Mouse (Mus musculus) granulocyte monocyte progenitor cell, adult 5-6 weeks (primary cell): ENCODE measurements around the gene Lcp2. TPM values are rescaled to one million over a fixed set of nuclear protein-coding genes. Genes with fewer than 3 reads are reported as not detected.

Source experiments
- ATAC-seq: replicated peaks from 2 replicates; pipeline ENCODE4 v1.8.0; 2016; ENCODE audit warnings: mild to moderate bottlenecking, moderate TSS enrichment, inconsistent platforms; ENCODE audit not compliant: poor library complexity, severe bottlenecking
- total RNA-seq, 2 experiments: library from RNA; stranded (forward) in 1 of 2; stranded (reverse) in 1 of 2; fragments of 200-712, 200-1000 nt in 1 of 2; fragments of >200 nt in 1 of 2; fragmentation: Nextera tagmentation in 1 of 2; gene quantifications; 2 replicates each; pipeline ENCODE4 v1.2.3; 2014 to 2017

Gene Lcp2
- 43.5 and 55.4 TPM in 2 replicates for total RNA-seq (2014; fragmentation: Nextera tagmentation)
- 22.0 and 34.6 TPM in 2 replicates for total RNA-seq (2017)

DNA sequence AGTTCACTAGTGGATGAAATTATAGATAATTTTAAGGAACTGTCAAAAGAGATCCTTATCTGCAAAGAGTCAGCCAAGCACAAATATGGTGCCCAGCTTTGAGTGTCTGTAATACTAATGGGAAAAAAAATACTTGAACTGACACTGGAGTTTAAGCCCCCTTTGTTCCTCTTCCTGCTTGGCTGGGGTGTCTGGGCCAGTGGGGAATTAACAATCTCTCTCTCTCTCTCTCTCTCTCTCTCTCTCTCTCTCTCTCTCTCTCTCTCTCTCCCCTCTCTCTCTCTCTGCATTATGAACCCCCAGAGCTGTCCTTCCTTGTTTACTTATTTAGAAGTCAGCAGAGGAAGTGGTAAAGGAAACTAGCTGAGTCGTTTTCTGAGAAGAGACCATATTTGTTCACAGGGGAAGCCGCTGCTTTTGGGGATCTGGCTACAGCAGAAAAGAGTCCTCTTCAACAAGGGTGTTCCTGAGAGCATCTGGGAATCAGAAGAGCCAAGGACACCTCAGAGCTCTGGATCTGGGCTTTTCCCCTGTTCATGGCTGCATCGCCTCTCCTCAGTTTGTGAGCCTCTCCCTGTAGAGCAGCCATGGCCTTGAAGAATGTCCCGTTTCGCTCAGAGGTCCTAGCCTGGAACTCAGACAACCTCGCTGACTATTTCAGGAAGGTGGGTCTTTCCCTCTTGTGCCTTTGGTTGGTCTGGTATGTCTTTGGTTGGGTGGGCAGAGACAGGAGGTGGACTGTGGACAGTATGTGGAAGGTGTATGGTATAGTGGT, at the start of gene Lcp2:
Lcp2 (plus strand) TSS at position 154 of the 775 bp plus-strand sequence.
- peak; percentile 62 for ATAC-seq

GRCm38 (mm10) chr11:33998244-33998643, 48.5 kb upstream of the Lcp2 start:
- no peak for ATAC-seq

DNA sequence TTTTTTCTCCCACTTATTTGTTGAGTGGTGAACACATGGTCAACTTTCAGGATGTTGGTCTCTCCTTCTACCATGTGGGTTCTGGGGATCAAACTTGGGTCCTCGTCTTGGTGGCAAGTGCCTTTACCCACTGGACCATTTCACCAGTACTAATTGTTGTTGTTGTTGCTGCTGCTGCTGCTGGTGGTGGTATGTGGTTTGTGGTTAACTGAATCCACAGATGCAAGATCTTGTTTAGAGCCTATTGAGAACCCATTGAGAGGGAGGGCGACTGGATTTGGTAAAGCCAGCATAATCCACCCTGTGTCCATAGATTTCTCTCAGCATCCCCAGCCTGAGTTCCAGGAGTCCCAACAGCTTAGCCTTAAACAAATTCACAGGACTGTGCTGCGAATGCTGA, 46.3 kb upstream of the Lcp2 start:
- ATAC-seq, result no peak

GRCm38 (mm10) chr11:34001938-34002592, 44.7 kb upstream of the Lcp2 start:
- ATAC-seq, result peak; percentile 76

DNA sequence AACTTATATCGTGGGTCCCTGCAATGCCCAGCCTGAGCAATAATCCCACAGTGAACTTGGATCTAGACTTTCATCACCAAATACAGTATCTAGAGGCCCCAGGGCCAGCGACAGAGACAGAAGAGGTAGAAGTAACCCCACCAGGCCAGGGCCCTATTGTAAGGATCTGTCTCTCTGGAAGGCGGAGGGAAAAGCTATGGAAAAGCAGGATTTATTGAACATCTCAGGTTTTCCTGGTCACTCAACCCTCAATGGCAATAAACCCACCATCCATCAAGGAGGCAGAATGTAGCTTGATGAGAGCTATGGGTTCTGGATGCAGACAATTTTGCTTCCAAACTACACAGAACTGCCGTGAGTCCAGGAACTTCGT, 44.1 kb upstream of the Lcp2 start:
- no peak for ATAC-seq

GRCm38 (mm10) chr11:34007616-34008015, 39.1 kb upstream of the Lcp2 start:
- no peak for ATAC-seq

DNA sequence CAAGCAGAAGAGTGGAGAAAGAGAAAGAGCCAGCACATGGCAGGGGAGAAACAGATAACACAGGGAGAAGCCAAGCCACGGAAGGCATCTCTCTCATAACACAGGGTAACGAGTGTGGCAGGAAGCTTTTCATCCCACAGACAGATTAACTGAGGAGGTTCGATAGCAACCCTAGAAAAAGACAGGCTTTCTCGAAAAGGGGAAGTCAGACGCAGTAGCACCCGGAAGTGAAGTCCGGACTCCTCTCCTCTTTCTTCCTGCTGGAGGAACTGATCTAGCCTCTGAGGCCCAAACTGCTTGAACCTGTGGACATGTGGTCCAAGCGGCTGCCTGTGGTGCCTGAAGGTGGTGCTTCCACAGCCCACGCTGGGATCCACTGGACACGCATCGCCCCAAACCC, 38.5 kb upstream of the Lcp2 start:
- ATAC-seq, result peak; percentile 26

DNA sequence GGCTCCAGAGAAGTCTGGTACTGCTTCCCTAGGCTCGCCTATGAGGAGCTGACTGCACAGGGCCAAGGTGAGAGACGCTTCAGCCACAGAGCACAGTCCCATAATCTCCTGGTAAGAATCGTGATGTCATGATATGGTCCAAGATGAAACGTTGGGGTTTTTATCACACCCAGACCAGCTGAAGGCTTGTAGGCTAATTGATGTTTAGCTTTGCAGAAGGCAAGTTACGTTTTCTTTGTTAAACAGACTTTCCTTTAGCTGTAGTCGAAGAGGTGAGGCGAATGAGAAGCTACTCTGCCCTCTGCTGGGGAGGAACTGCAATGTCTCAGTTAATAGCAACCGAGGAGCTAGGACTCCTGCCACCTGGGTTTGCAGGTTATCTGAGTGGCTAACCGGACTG, 38.0 kb upstream of the Lcp2 start:
- ATAC-seq, result peak; percentile 17

- peak; percentile 70 for ATAC-seq
These were observed 37.2 kb upstream of the Lcp2 start for GRCm38 (mm10) chr11:34009316-34010087.

- ATAC-seq, result peak; percentile 67
These were observed 36.4 kb upstream of the Lcp2 start for GRCm38 (mm10) chr11:34010133-34010858.

- ATAC-seq, result peak; percentile 57
These were observed 35.9 kb upstream of the Lcp2 start for GRCm38 (mm10) chr11:34010859-34011172.

GRCm38 (mm10) chr11:34012007-34012652, 34.6 kb upstream of the Lcp2 start:
- ATAC-seq, result peak; percentile 15

DNA sequence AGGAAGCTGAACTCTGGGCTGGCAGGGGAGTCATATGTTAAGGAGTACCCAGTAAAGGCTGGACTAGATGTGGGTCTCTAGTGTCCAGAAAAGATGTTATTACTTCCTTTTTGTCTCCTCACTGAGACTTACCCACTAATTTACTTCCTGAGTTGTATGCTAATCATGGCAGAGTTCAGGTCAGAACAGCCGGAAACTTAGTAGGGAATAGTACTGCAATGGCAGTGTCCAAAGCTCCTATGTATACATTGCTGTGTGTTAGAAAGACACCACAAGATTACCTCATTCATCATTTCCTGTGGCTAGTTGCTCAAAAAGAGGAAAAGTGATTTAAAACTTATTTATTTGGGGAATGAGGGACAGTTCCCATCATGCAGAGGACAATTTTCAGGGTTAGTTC, 21.6 kb upstream of the Lcp2 start:
- peak; percentile 90 for ATAC-seq

DNA sequence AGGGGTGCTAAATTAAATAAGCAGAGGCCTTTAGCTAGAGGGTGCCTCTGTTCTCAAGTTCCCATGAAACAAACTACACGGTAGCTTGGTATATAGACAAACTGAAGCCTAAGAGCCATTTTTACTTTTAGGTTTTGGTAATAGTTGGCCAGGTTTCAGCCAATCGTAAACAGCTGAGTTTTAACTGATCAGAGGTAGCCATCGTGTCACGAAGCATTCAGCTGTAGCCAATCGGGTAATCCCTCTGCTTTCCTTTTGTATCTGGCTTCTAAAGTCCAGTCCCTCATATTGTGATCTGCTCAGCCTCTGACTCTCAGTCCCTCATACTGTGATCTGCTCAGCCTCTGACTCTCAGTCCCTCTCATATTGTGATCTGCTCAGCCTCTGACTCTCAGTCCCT, 17.1 kb upstream of the Lcp2 start:
- no peak for ATAC-seq

GRCm38 (mm10) chr11:34031015-34031805, 15.5 kb upstream of the Lcp2 start:
- peak; percentile 74 for ATAC-seq

- ATAC-seq, result peak; percentile 54
These were observed 12.7 kb upstream of the Lcp2 start for GRCm38 (mm10) chr11:34034008-34034505.

DNA sequence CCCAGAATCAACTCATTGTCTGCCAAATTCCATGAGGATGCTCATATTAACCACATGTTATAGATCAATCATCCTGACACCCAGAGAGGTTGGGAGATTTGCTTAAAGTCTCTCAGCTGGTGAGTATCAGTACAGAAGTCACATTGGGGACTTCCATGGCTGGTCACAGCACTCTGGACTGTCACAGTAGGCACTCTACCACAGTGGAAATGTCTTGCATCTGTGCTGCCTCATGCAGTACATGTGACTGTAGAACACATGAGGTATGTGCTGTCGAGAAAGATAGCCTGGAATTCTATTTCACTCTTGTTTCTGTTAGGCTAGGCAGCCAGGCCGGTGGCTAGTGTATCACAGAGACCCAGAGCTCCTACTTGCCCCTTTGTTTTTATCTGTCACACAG, 11.9 kb upstream of the Lcp2 start:
- ATAC-seq, result no peak

DNA sequence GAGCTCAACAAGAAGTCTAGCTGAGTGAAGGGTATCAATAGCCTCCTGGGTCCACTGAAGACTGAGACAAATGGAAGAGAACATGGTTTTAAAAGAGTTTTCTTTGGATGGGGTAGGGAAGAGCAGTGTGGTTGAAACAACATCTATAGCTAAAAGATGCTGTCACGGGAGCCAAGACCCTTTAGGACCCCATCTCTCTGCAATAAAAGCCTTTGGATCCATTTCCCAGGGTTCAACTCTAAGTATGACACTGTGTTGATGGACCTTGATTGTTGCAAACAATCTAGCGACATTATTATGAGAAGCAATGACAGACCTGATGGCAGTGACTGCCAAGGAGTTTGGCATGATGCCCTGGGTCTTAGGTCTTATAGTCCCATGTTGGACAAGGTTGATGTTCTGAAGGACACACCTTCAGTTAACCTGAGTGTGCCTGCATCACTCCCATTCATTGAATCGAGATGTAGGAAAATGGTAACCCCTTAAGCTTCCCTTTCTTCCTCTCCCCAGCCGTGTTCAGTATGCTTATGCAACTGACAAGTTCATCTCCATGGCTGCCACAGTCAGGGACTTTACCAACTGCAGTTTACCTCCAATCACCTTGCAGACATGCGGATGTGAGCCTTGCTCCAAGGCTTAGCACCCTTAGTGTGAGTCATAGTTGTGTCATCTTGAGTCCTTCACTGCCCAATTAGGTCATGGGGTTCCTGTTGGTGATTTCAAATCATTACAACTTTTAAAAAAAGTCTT, 10.6 kb upstream of the Lcp2 start:
- peak; percentile 59 for ATAC-seq
